Mouse (Mus musculus) retina, postnatal 1 day (tissue): Measurements from ENCODE around the gene Tmem18.

Experiments used
- DNase-seq: peaks from one replicate; pipeline ENCODE4 v3.0.0-alpha.2; 2012

Tmem18 gene

DNA sequence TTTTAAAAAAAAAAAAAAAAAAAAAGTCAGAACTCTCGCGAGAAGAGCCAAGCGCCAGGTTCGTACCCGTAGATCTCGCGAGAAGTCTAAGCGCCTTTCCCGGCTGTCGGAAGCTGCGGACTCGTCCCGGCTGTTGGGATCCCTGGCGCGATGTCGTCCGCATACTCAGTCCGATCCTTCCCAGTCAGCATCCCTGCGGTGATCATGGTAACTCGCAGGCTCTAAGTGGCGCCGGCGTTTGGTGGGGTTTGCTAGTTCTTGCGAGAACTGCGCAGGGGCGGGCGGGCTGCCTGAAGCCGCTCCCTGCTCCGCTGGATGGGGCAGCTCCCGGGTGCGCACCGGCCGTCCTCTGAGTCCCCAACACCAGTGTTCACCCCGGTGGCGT, at the start of gene Tmem18:
Gene Tmem18 (plus strand): TSS at position 71 of the 385 bp plus-strand sequence.
- DNase-seq: peak; percentile 95

DNA sequence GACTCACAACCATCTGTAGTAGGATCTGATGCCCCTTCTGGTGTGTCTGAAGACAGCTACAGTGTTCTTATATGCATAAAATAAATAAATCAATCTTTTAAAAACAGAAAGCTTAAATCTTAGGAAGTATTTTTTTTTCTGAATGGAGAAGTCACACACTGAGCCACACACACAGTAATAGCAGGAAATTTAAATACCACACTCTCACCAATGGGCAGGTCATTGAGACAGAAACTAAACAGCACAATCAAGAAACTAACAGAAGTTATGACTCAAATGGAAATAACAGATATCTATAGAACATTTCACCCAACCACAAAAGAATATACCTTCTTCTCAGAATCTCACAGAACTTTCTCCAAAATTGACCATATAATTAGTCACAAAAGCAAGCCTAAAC, 26.9 kb upstream of the Tmem18 start:
- DNase-seq: no peak

DNA sequence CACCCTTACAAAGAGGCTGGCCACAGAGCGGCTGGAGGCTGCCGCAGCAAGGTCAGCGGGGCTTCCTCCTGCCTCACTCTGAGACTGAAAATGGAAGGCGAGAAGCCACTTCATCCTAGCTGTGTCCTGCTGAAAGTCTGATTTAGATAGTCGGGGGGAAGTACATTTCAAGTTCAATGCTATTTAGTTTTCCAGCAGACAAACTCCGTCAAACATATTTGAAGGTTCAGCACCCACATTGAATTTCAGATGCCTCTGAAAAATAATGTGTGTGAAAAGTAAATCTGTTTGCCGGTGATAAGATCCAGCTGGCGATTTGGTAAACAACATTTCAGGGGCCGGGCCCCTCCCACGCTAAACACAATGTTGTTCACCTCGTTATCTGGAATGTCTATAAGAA, 22.8 kb upstream of the Tmem18 start:
- no peak for DNase-seq

DNA sequence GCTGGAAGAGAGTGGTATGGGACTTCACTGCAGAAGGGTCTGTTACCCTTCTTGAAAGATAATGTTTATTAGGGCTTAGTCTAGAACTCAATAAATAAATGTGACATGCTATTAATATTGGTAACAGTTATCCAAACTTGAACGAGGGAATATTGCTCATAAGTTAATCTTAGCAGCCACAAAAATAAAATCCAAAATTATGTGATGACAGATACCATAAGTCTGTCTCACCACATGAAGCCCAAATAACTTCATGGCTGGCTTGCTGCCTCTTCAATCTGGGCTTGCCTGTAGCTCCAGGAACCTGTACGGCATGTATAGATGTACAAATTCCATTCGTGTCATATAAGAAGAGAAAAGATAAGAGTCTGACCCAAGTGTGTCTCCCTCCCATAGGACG, 12.2 kb upstream of the Tmem18 start:
- no peak for DNase-seq

DNA sequence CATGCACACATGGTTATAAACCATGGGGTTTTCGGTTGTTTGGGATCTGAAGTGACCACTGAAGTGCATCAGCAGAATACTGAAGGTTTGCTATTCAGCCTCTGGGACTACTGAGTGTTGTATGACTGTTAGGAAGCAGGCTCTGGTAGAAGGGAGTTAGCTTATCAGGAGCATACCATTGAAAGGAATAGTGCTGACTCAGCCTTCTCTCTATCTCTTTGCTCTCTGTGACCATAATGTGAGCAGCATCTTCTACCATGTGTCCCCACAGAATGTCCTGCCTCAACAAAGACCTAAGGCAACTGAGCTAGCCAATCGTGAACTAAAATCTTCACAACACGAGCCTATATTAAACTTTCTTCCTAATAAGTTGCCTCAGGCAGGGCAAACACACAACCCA, 8.3 kb upstream of the Tmem18 start:
- DNase-seq: no peak

DNA sequence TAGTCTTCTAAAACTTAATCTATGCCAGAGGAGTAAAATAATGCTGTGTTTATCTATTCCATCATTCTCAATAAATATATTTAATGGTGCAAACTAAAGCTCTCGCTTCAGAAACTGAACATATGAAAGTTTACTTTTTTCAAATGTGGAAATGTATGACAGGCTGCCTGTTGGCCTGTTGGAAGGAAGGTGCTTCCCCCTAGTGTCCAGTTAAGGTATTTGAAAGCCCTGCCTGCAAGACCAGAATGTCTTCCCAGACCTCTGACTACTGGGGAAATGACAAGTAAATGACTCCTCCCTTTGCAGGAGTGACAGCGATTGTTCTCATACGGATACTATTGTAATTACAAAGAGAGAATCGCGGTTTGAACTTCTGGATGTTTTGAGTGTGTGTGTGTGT, 6.2 kb upstream of the Tmem18 start:
- peak; percentile 82 for DNase-seq

DNA sequence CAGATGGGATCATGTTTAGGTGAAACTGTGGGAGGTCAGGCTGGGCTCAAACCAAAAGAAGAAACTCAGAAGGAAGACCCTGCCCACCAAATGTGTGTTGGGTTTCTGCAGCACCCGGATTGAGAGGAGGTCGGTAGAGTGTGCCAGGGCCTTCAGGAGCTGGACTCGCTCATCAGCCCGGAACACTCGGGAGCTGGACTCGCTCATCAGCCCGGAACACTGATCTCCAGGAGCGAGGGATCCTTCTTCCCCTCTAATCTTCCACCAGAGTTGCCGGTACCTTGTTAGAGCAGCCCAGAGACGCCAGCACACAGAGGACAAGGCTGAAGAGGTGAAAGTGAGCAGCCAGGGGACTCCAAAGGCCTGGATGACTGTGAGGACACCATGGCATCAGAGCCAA, 2.9 kb upstream of the Tmem18 start:
- no peak for DNase-seq

DNA sequence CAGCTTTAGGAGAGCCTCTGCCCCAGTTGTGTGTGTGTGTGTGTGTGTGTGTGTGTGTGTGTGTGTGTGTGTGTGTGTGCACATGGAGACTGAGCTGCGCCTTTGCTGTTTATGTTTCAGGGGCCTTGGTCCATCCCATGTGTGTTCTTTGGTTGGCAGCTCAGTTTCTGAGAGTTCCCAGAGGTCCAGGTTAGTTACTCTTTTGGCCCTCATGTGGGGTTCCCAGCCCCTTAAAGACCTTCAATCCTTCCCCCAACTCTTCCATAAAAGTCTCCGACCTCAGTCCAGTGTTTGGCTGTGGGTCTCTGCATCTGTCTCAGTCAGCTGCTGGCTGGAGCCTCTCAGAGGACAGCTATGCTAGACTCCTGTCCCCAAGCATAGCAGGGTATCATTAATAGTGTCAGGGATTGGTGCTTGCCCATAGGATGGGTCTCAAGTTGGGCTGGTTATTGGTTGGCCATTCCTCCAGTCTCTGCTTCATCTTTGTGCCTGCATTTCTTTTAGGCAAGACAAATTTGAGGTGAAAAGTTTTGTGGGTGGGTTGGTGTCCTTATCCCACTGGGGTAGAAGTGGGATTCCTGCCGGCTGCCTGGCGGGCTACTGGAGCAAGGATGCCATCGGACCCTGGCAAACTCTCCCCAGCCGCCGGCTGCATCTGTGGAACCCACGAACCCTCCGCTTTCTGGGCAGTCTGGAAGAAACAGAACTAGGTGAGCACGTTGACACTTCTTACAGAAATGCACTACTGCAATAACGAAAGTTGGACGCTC, 455 bp upstream of the Tmem18 start:
- peak; percentile 7 for DNase-seq

DNA sequence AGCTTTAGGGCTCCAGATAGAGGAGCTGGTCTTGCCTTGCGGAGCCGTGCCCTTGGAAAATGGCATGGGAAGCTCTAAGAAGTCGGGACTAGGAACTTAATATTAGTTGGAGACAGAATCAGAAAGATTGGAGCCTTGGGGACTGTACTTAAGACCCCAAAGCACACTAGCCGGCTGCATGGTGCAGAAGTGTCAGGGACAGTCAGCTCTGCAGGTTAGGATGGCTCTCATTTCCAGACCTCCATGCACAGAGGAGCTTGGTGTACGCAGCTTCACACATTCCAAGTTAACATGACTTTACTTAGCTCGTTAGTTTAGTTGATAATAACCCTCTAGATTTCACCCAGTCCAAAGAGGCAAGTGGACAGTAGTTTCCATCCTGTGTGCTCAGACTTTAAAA, 637 bp downstream of the Tmem18 start:
- DNase-seq: no peak

DNA sequence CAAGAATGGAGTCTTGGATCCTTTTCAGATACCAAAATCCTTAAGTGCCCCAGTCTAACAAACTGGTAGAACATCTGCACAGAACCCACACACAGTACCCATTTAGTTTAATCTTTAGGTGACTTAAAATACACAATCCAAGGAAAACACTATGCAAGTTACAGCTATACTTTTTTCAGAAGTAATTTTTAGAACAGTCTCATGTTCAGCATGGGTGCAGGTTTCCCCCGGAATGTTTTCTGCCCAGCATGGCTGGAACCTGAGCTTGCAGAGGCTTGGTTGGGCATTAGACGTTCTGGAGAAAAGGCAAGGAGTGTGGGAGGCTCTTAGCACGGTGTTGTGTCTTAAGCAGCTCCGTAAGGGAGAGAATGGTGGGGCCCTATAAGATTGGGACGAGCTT, 7.6 kb downstream of the Tmem18 start:
- no peak for DNase-seq

DNA sequence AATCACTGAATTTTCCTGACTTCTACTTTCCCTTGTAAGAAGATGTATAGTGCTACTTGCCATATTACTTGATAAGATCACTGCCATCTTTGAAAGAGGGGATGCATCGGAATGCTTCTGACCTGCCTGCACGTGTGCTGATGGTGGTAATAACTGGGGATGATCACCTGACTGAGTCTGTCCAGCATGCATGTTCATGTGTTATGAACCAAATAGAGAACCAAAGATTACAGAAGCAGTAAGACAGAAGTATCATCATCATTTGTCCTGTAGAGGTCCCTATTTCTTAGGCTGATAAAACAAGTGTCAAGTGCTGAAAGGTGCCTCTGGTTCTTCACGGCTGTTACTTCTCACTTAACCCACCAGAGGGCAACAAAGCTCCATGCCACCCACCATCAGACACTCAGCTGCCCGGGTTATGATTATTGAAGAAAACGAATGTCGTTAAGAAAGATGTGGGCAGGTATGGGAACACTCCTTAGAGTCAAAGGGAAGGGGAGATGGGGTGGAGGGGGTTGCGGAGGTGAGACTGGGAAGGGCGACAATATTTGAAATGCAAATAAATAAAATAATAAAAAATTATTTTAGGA, 12.7 kb downstream of the Tmem18 start:
- DNase-seq: peak; percentile 74

DNA sequence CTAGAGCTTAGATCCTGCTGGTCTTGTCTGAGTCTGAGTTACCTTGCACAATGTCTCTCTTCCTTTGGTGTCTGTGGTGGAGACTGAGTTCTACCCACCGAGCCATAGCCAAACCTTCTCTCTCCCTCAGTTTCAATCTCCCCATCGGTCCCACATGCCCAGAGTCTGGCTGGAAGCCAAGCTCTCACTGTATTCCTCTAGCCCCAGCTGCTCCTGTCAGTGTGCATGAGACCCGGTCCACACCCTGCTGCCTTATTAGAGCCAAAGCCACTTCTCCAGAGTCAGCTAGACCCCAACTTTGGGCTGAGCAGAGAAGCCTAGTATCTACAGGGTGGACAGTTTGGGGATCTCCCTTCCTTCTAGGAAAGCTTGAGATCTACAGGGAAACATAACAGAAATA, 14.7 kb downstream of the Tmem18 start:
- peak; percentile 30 for DNase-seq

DNA sequence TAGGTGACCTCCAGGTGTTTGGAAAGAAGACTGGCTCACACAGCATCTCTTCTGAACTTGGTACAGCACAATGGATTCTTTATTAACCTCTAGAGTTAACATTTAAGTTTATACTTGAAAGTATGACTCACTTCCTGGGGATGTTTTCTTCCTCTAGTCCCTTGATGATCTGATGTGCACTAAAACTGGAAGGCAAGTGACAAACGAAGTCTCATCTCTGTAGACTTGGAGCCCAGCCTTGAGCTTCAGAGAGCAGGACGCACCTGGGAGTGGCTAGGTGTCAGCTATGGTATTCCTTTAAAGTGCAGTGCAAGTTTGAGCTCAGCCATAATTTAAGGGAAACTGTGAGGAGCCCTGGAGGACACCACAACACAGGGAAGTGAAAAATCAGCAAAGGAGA, 15.2 kb downstream of the Tmem18 start:
- no peak for DNase-seq

DNA sequence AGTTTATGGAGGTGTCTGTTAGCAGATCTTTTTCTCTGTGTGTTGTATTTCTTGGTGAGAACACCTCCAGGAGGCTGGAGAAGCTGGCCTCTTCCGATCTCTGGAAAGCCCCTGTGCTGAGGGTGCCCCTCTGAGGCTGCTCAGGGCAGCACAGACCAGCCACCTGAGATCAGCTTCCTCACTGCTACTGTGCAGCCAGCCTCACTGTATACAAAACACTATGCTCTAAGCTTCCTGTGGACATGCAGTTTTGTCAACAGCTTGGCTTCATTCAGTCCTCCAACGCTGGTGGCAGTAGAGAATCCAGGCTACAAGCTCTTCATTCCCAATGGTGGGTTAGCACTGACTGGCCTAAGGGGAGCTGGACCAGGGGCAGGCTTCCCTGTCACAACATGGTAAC, 15.8 kb downstream of the Tmem18 start:
- DNase-seq: no peak

DNA sequence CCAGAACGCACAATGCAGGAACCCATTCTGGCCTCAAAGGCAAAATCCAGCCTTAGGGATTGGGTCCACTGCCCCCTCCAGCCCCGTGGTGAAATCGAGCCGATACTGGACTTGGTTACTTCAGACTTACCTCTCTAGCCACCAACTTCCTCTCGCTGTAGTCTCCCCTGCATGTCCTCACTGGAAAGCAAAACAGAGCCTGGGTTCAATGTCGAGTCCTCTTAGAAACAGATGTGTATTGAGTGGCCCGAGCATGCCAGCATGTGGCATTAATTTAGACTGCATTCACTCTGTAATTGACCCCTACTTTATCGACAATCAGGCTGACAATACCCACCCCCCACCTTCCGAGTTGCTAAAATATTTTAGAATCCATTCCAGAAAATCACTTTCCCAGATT, 19.8 kb downstream of the Tmem18 start:
- DNase-seq: no peak

DNA sequence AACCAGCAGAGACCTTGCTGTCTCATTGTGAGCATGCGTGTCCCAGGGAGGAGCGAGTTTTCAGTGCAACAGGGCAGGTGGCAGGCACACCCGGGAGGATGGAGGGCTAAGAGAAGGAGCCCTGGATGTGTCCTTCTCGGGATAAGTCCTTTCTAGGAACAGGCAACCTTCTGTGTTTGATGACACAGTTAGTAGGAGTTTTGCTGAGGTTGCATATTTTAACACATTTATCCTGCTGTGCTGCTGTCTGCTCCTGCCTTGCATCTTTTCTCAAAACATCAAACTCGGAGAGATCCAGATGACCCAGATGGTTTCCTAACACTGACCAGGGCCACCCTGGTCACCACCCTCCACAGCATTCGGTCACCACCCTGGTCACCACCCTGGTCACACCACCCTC, 20.6 kb downstream of the Tmem18 start:
- DNase-seq: no peak

DNA sequence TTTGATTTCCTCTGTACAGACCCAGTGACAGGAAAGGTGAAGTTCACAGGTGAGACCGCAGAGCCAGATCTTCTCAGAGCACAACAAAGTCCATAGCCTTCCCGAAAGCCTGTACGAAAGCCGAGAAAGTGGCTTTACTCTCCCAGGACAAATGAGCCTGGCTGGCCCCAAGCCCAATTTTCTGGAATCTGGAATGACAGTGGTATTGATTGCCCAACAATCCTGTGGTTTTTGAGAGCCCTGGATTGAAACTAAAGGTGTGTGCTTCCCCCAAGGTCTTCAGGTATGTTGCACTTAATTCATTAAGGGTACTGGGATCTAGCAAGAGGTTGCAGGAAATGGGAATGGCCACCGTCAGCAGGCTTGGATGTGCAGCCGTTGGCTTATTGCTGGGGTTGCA, 21.7 kb downstream of the Tmem18 start:
- DNase-seq: no peak

DNA sequence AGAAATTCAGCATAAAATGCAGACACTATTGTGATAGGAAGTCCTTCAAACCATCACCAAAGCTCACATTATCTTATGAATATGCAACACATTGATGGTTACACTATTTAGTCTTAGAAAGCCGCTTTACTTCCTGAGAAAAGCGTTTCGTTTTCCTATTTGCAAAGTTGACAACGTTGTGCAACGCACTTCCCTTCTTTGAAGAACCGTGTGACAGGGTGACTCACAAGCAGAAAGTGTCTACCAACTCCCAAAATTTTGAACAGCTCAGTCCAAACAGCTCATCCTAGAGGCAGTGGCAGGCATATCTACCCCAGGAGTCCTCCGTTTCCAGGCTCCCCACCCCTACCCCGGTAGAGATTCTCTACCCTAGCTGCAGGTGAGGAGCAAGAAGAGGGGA, 22.5 kb downstream of the Tmem18 start:
- no peak for DNase-seq

DNA sequence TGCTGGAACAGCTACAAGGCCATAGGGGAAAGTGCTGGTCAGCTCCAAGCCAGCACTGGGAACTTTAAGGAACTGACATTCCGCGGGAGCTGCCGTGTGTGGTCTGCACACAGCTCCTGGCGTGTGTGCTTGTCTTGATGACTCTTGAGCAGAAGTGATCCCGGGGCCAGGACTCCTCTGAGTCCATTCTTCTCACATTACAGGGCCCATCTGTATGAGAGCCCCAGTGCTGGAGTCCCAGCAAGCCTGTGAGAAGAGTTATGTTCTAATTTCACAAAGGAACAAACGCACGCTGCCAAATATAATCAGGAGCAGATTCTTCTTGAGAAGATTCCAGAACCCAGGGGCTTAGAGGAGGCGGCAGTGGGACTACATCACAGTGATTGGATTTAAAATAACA, 34.2 kb downstream of the Tmem18 start:
- DNase-seq: peak; percentile 19

DNA sequence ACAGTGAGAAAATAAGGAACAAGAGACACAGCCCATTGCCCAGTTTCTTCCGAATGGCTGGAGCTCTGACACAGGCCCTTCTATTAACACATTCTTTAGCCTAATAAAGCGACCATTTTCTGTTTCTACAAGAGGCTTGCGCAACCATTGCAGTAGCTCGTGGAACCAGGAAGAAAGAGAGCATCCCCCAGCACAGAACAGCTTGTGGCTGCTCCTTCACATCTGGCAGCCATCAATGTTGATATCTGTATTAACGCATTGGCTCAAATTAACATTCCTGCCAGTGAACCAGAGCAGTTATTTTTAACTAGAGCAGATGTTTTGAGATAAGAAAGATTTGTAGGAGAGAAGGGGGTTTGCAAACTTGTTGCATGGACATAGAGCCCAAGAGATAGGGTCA, 44.2 kb downstream of the Tmem18 start:
- no peak for DNase-seq

DNA sequence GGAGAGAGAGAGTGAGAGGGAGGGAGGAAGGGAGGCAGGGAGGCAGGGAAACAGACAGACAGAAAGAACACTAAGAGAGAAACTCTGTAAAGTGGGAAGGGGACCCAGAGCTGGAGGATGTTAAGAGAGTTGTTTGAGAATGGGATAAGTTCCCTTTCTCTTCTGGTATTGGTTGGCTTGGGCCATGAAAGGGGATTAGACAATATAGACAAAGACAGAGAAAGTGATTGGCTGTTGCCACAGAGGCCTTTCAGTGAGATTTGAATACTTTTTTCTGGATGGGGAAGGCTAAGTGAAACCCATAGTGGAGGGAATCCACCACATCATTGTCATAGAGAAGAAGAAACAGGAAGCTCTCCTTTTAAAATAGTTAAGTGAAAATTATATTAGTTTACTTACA, 50.3 kb downstream of the Tmem18 start:
- DNase-seq: no peak
